Mouse (Mus musculus): ENCODE data around the gene Dmac2.

Dmac2 gene

DNA sequence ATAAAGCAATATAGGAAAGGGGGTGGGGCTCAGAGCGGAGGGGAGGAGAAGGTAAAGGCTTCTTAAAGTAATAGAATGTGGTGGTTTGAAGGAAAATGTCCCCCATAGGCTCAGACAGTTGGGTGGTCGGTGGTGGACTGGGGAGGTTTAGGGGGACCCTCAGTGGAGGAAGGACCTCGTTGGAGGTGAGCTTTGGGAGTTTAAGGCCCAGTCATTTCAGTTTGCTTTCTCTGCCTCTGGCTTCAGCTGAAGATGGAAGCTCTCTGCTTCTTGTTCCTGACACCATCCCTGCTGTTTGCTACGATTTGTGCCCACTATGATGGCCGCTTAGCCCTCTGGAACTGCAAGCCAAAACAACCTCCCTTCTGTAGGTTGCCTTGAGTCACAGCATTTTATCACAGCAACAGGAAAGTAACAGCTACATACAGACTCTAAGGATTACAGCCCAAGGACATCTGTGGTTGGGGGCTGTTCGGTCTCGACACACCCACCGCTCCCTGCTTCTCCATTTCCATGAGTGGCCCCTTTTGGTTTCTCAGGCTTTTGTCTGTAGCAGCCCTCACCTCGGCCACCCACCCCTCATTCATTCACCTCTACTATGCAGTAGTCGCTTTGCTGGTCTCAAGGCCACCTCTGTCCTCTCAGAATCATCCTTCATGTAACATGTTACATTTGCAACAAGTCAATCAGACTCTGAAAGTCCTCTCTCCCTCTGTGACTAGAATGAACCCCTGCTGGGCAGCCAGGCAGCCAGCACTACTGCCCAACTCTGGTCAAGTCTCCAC lies 1.6 kb upstream of the Dmac2 start:
- peak; percentile 32 for DNase-seq

- no peak for DNase-seq
Observed at GRCm38 (mm10) chr7:25619722-25619991, 443 bp downstream of the Dmac2 start.

DNA sequence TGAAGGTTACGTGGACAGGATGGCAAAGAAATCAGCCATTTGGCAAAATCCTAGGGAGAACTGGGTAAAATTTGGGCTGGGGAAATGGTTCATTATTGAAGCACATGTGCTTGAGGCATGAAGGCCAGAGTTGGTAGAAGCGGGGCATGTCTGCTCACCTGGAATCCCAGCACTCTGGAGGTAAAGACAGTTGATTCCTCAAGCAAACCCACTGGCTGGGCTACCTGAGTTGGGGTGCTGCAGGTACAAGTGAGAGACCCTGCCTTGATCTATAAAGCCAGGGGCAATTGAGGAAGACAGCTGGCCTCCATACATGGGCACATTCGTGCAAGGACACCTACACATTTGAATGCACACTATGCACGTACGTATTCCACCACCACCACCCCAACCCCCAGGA lies 887 bp downstream of the Dmac2 start:
- DNase-seq: peak; percentile 32

- DNase-seq: peak; percentile 19
Observed at GRCm38 (mm10) chr7:25620751-25621150, 1.5 kb downstream of the Dmac2 start.

DNA sequence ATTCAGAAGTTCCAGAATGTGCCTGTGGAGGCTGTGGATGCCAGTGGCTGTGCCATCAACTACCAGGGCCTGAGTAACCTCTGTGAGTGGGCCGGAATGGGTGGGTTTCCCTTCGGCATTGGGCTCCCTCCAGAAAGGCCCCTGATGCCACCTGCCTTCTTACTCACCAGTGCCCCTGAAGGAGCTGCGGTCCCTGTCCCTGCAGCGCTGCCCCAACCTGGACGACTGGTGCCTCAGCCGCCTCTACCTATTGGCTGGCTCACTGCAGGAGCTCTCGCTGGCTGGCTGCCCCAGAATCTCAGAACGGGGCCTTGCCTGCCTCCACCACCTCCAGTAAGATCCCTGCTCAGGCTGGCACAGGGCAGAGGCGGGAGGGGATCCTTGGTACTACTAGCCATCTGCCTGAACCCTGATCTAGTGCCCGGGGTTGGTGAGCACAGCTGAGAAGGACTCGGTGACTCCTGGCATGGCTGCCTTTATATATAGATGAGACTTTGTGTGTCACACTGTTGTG lies 4.7 kb downstream of the Dmac2 start:
- peak; percentile 65 for DNase-seq

DNA sequence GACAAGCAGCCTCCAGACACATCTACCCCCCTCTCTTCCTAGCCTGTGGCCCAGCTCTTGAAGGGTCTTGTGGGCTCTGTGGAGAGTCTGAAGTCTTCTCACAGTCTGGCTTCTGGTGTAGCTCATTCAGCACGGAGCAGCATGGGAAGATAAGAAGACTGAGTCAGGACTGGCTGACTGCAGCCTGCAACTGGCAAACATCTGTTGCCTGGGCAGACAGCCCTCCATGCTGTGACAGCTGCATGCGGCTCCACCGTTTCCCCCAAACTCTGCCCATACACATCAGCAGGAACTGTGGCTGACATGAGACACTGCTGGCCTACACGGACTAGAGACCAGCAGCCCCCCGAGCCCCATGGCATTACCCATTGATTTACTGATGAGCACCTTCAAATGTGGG lies 5.6 kb downstream of the Dmac2 start:
- DNase-seq: peak; percentile 12

DNA sequence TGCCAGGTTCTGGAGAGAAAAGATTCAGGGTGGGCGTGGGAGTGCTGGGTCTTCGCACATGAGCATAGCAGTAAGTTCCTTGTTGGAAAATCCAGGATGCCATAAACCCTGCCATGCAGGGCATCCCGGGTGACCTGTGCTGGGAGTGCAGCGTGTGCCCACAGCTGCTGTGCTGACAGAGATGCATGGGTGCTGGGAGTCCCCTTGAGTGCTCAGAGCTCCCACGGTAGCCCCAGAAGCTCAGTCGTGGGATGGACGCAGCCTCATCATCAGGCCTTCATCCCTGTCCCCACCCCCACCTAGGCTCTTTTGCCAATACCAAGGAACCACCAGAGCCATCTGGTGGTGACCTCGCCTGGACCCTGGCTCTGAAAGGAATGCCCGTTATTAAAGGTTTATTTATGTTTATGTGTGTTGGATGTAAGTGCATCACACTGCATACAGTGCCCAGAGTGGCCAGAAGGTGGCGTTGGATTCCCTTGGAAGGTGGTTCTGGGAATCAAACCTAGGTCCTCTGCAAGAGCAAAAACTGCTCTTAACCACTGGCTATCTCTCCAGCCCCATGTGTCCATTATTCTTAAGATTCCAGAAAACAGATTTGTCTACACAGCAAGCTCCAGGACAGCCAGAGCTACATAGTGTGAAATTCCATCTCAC lies 6.5 kb downstream of the Dmac2 start:
- peak; percentile 48 for DNase-seq

GRCm38 (mm10) chr7:25626509-25627430 lies 7.6 kb downstream of the Dmac2 start, which contains the start of gene B3gnt8:
Gene B3gnt8 (plus strand): TSS chr7:25626654.
- DNase-seq: peak; percentile 73

DNA sequence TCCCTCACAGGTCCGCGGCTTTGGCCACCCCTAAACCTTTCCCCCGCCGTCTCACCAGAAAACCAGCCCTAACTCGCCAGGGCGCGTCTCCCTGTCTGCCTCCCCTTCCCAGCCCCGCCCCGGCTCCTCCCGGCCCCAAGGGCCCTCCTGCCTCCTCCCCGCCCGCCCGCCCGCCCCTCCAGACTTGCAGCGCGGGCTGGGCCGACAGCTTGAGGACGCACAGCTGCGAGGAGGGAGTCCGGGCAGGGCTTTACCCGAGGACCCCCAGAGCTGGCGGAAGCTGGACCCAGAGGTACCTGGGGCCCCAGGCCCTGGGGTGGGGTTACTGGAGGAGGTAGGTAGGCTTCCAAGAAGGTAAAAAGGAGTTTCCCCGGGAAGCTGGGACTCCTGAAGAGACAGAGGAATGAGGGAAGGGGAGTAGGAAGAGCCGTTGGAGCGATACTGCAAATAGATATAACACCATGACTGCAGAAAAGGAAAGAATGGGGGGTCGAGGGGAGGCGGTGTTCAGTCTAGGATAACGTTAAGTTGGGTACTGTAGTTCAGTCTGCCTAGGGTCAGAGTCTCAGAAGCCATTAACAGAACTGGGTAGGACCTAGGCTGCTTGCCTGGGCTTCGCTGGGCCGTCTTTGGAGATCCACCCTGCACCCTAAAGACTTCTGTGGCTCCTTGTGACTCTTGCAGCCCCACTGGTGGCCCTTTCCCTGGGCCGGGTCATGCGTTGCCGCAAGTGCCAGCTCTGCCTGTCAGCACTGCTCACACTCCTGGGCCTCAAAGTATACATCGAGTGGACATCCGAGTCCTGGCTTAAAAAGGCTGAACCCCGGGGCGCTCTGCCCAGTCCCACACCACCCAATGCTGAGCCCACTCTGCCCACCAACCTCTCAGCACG lies 8.5 kb downstream of the Dmac2 start:
- DNase-seq: peak; percentile 37

- peak; percentile 41 for DNase-seq
Observed at GRCm38 (mm10) chr7:25628323-25628620, 9.1 kb downstream of the Dmac2 start.

DNA sequence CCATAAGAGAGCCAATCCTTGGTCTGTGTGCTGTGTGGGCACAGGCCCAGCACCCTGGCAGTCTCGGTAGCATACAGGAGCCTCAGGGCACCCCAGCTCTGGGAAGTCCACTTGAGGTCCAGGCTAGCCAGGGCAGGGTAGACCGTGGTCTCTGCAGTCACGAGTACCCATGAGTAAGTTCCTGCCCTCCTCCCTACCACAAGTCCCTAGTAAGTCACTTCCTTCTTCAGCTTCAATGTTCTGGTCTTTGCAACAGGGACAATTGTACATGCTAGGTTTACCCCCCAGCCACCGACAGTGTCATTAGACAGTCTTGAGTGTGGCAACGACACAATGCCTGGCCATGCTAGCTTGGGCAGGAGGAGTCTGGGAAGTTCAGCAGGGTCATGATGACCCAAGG lies 13.5 kb downstream of the Dmac2 start:
- no peak for DNase-seq

GRCm38 (mm10) chr7:25636373-25636772 lies 17.2 kb downstream of the Dmac2 start:
- no peak for DNase-seq

GRCm38 (mm10) chr7:25637099-25637498 lies 17.9 kb downstream of the Dmac2 start:
- DNase-seq: no peak

DNA sequence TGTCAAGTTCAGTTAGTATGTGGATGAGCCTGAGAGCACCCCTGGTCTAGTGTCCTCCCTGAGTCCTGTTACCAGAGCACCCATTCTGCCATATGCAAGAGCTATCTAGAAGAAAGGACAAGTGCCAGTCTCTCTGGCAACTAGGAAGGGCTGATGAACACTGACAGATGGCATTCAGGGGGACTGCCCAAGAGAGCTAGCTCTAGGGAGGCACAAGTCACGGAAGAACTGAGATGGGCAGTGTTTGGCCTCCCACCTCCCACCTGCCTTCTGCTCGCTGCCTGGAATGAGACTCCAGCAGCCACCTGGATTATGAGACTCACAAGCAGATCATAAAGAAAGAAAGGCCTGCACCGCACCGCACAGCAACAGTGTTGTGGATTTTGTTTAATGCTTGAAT lies 20.5 kb downstream of the Dmac2 start:
- peak; percentile 78 for DNase-seq

GRCm38 (mm10) chr7:25644136-25644535 lies 24.9 kb downstream of the Dmac2 start:
- no peak for DNase-seq

- no peak for DNase-seq
Observed at GRCm38 (mm10) chr7:25644631-25645030, 25.4 kb downstream of the Dmac2 start.

DNA sequence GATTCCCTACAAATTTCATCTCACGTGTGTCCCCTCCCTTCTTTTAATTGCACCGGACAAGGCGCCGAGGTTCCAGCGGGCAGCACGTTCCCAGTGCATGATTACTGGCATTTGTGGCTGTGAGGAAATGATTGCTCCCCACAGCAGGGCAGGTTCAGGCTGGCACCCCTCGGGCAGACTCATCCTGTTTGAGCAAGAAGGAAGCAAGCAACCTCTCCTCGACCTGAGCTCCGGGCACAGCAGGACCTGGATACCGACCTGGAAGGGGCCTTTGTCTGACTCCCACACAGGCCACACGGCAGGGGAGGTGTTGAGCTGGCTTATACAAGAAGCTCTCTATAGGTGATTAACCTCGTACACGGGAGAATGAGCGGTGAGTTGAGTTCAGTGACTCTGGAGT lies 25.9 kb downstream of the Dmac2 start:
- DNase-seq: no peak

- DNase-seq: no peak
Observed at GRCm38 (mm10) chr7:25647574-25648123, 28.4 kb downstream of the Dmac2 start.

DNA sequence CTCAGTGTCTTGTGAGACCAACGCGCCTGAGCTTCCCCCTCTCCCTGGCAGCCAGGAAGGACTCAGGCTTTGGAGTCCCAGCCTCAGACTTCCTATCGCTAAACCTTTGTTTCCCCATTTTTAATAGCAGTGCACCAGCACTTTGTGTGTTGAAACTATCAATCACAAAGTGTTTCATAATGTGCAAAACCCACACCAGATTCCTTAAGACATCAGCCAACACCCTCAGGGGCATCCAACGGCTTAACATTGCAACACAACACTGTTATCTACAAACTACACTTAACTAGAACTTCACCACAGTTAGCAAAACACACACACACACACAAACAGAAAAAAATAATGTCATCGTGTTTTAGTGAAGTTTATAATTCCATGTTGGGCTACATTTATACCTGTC lies 30.6 kb downstream of the Dmac2 start:
- DNase-seq: no peak

DNA sequence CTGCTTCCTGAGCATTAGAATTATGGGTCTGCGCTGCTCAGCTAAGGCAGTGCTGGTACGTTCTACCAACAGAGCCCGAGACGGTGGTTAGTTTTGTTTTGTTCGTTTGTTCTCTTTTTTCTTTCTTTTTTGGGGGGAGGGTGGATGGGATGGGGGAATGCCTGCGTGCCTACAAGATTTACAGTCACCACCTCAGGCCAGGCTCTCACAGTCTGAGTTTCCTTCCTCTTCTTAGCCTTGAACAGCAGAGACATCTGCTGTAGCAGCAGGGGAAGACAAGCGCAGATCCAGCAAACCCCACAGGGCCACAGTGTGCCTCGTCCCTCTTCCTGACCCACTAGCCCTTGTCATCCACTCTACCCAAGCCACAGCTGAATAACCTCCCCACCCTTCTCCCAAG lies 32.1 kb downstream of the Dmac2 start:
- DNase-seq: no peak

DNA sequence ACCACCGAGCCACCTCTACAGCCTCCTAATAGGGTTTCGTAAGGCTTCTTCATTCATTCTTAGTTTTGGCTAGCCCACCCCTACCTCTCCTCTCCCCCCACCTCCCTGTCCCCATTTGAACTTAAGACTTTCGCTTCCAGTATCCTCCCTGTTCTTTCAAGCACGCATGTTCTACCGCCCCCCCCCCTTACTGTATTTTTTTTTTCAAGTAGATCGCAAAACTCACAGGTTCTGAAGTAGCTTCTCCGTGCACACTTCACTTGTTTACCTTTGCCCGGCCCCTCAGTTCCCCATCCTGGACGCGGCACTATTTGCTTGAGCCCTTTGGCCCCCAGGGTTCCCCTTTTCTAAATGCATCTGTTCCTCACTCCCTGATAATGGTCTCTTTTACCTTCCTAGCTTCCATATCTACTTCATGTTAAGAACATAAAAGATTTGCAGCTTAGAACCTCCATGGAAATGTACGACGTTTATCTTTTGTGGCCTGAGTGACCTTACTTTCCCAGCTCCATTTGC lies 33.1 kb downstream of the Dmac2 start:
- DNase-seq: no peak

Measured in cerebellum, adult 9-11 months (tissue).